In genomic region chr1:134556671-134557218, GRCm38 (mm10) we compare ENCODE assay signal across 7 mouse cellular contexts. TPM values are rescaled to one million over a fixed set of nuclear protein-coding genes. Genes with fewer than 3 reads are reported as not detected.
DNase-seq lines count a peak whose midpoint lies in the region; ATAC-seq lines count a peak whose summit lies in the region.

No protein-coding gene starts in this region.

- no peaks in the 10 kb centered on the region for H3K27me3 ChIP-seq in intestine, embryonic 15.5 days (replicated peaks)
- peaks cover 15% of the 10 kb centered on the region for H3K27me3 ChIP-seq in midbrain, embryonic 10.5 days (ENCODE audit: low read depth, poor library complexity, severe bottlenecking)

- no peaks in the 10 kb centered on the region for H3K36me3 ChIP-seq in intestine, embryonic 15.5 days
- H3K36me3 ChIP-seq in midbrain, embryonic 10.5 days: no peaks in the 10 kb centered on the region

- no peaks in the 10 kb centered on the region for H3K9me3 ChIP-seq in intestine, embryonic 15.5 days
- H3K9me3 ChIP-seq in midbrain, embryonic 10.5 days (replicated peaks): no peaks in the 10 kb centered on the region

- peak overlapping the region; percentile 65 for H3K4me3 ChIP-seq in intestine, embryonic 15.5 days (replicated peaks)
- H3K4me3 ChIP-seq in midbrain, embryonic 10.5 days: peak overlapping the region; percentile 75

- under 1% methylated on average over 35 of the region's 35 CpGs for WGBS in intestine, embryonic 15.5 days
- under 1% methylated on average over 35 of the region's 35 CpGs for WGBS in midbrain, embryonic 10.5 days

- H3K4me2 ChIP-seq in intestine, embryonic 15.5 days (replicated peaks): peak overlapping the region; percentile 94

- DNase-seq in adrenal gland, adult (ENCODE audit: inconsistent age in 2 of 2, low spot score in 1 of 2): peak; percentile 97 to 98
- peak; percentile 99 for DNase-seq in embryo, embryonic 10.5 days (ENCODE audit: low spot score)
- peak; percentile 97 for DNase-seq in gastrocnemius, postnatal 25 days
- peak; percentile 96 to 97 for DNase-seq in left cerebral cortex, postnatal 25 days (ENCODE audit: low spot score in 2 of 2)
- peak; percentile 98 for DNase-seq in midbrain, embryonic 10.5 days (ENCODE audit: low spot score)
- peak; percentile 90 for DNase-seq in right cerebral cortex, postnatal 4 days

- H3K4me1 ChIP-seq in intestine, embryonic 15.5 days (replicated peaks): peaks cover 15% of the 10 kb centered on the region
- peaks cover 38% of the 10 kb centered on the region for H3K4me1 ChIP-seq in midbrain, embryonic 10.5 days

- peak overlapping the region; percentile 93 for H3K27ac ChIP-seq in intestine, embryonic 15.5 days
- peak overlapping the region; percentile 87 for H3K27ac ChIP-seq in midbrain, embryonic 10.5 days (replicated peaks)

- peak overlapping the region; percentile 72 for H3K9ac ChIP-seq in intestine, embryonic 15.5 days

- peak; percentile 96 for ATAC-seq in intestine, embryonic 15.5 days

- intact Hi-C loops in left cerebral cortex, postnatal 25 days (cut with DNase I): no loop called here

RNA-seq across cellular contexts. Expression of gene Kdm5b, which starts 3.2 kb away (rescaled TPM):
- total RNA-seq in gastrocnemius, postnatal 25 days (2021): 10 to 100 TPM; 11.3 to 11.7 TPM
- polyA plus RNA-seq in intestine, embryonic 15.5 days (2015; fragmentation: Nextera tagmentation; extraction: Ambion mirVana): 35.0 and 38.7 TPM in 2 replicates
- total RNA-seq in left cerebral cortex, postnatal 25 days (2021): 10 to 100 TPM; 64.2 to 65.5 TPM
- polyA plus RNA-seq in midbrain, embryonic 10.5 days (2016; fragmentation: Nextera tagmentation; extraction: Ambion mirVana): 60.9 and 69.2 TPM in 2 replicates

RNA-seq across cellular contexts. Expression of gene Mgat4e, which starts 7.3 kb away (rescaled TPM):
- not detected for total RNA-seq in gastrocnemius, postnatal 25 days (2021)
- not detected in 2 replicates for polyA plus RNA-seq in intestine, embryonic 15.5 days (2015; fragmentation: Nextera tagmentation; extraction: Ambion mirVana)
- not detected for total RNA-seq in left cerebral cortex, postnatal 25 days (2021)
- not detected in 2 replicates for polyA plus RNA-seq in midbrain, embryonic 10.5 days (2016; fragmentation: Nextera tagmentation; extraction: Ambion mirVana)

Comparison
In these comparisons a context has a peak if more than half of its experiments do, and no peak if none do; other contexts are left out.
1. Peak in every context shown above with its lines: DNase-seq, ATAC-seq, H3K4me3 ChIP-seq and H3K27ac ChIP-seq.
2. RNA of gene Kdm5b, which starts 3.2 kb away (total RNA-seq): 64.2 to 65.5 TPM in left cerebral cortex, postnatal 25 days; 11.3 to 11.7 TPM in gastrocnemius, postnatal 25 days; every median in the first group is over 4 times any median in the second.